In genomic region chr11:44665156-44665682, GRCm38 (mm10) we compare ENCODE assay signal across 8 mouse cellular contexts. TPM values are rescaled to one million over a fixed set of nuclear protein-coding genes. Genes with fewer than 3 reads are reported as not detected.
A peak's percentile ranks its signal among the peaks of the same experiment; 100 is the strongest.
DNase-seq lines count a peak whose midpoint lies in the region; ATAC-seq lines count a peak whose summit lies in the region.

No protein-coding gene starts in this region.

- H3K4me3 ChIP-seq in embryonic facial prominence, embryonic 10.5 days: peak overlapping the region; percentile 50
- H3K4me3 ChIP-seq in heart, embryonic 14.5 days (ENCODE audit: control insufficient read depth in 1 of 2, insufficient read depth in 1 of 2, low read depth in 1 of 2, low read length in 2 of 2): peak overlapping the region; percentile 30 to 33
- H3K4me3 ChIP-seq in kidney, embryonic 16.5 days (ENCODE audit: low read length): peak overlapping the region; percentile 38
- peak overlapping the region; percentile 15; the same call in 1 of the 2 replicates for H3K4me3 ChIP-seq in stomach, embryonic 14.5 days (ENCODE audit: low read depth, low read length)

- H3K36me3 ChIP-seq in embryonic facial prominence, embryonic 10.5 days (replicated peaks): no peaks in the 10 kb centered on the region
- H3K36me3 ChIP-seq in heart, embryonic 14.5 days (ENCODE audit: control insufficient read depth, insufficient read depth, low read length): no peaks in the 10 kb centered on the region
- no peaks in the 10 kb centered on the region for H3K36me3 ChIP-seq in kidney, embryonic 16.5 days (ENCODE audit: insufficient read depth, low read length)
- no peaks in the 10 kb centered on the region for H3K36me3 ChIP-seq in stomach, embryonic 14.5 days (ENCODE audit: control insufficient read depth, insufficient read depth, low read length)

- H3K4me2 ChIP-seq in heart, embryonic 14.5 days (ENCODE audit: low read length): peak overlapping the region; percentile 76
- peak overlapping the region; percentile 61 for H3K4me2 ChIP-seq in kidney, embryonic 16.5 days (replicated peaks; ENCODE audit: low read depth, low read length)
- peak overlapping the region; percentile 39 for H3K4me2 ChIP-seq in stomach, embryonic 14.5 days (replicated peaks; ENCODE audit: low read depth, low read length)

- H3K27ac ChIP-seq in embryonic facial prominence, embryonic 10.5 days (replicated peaks): peak overlapping the region; percentile 80
- peak overlapping the region; percentile 19 to 80 for H3K27ac ChIP-seq in heart, embryonic 14.5 days (replicated peaks in 1 of 2; ENCODE audit: control insufficient read depth in 1 of 2, insufficient read depth in 1 of 2, low read depth in 2 of 2, low read length in 2 of 2)
- H3K27ac ChIP-seq in kidney, embryonic 16.5 days (ENCODE audit: low read length): peak overlapping the region; percentile 83
- no peak overlapping the region for H3K27ac ChIP-seq in stomach, embryonic 14.5 days (ENCODE audit: low read length)

- peak; percentile 28 for DNase-seq in ovary, postnatal 36 days (ENCODE audit: low spot score)
- DNase-seq in ovary, adult 18-20 months (ENCODE audit: low spot score): no peak
- DNase-seq in embryonic facial prominence, embryonic 10.5 days (ENCODE audit: low spot score): peak; percentile 84
- peak; percentile 55 for DNase-seq in lung, postnatal 14 days
- no peak for DNase-seq in urinary bladder, adult 2 months (ENCODE audit: low spot score)

- peaks cover 49% of the 10 kb centered on the region for H3K27me3 ChIP-seq in embryonic facial prominence, embryonic 10.5 days (replicated peaks; ENCODE audit: low read depth, poor library complexity, severe bottlenecking)
- H3K27me3 ChIP-seq in heart, embryonic 14.5 days (ENCODE audit: control insufficient read depth, insufficient read depth, low read length): no peaks in the 10 kb centered on the region
- H3K27me3 ChIP-seq in kidney, embryonic 16.5 days (ENCODE audit: insufficient read depth, low read length): no peaks in the 10 kb centered on the region
- H3K27me3 ChIP-seq in stomach, embryonic 14.5 days (ENCODE audit: control insufficient read depth, insufficient read depth, low read length): no peaks in the 10 kb centered on the region

- under 1% methylated on average over 18 of the region's 18 CpGs for WGBS in embryonic facial prominence, embryonic 10.5 days
- 4% methylated on average over 18 of the region's 18 CpGs for WGBS in heart, embryonic 14.5 days
- 1% methylated on average over 18 of the region's 18 CpGs for WGBS in kidney, embryonic 16.5 days
- 13% methylated on average over 18 of the region's 18 CpGs for WGBS in stomach, embryonic 14.5 days

- peak; percentile 69 for ATAC-seq in heart, embryonic 14.5 days (ENCODE audit: insufficient number of reproducible peaks, insufficient read depth, low FRiP score, low read depth)
- peak; percentile 80 for ATAC-seq in kidney, embryonic 16.5 days (ENCODE audit: low FRiP score, low TSS enrichment)
- 0 out of 2 replicates have a peak, but pooled peaks have one; percentile 23 for ATAC-seq in stomach, embryonic 14.5 days (ENCODE audit: insufficient number of reproducible peaks, insufficient read depth, low FRiP score, low read depth)

- H3K9me3 ChIP-seq in embryonic facial prominence, embryonic 10.5 days: no peaks in the 10 kb centered on the region
- H3K9me3 ChIP-seq in heart, embryonic 14.5 days (ENCODE audit: control insufficient read depth, low read length): no peaks in the 10 kb centered on the region
- H3K9me3 ChIP-seq in kidney, embryonic 16.5 days (ENCODE audit: low read length): no peaks in the 10 kb centered on the region
- H3K9me3 ChIP-seq in stomach, embryonic 14.5 days (ENCODE audit: control insufficient read depth, low read depth, low read length): no peaks in the 10 kb centered on the region

- H3K4me1 ChIP-seq in embryonic facial prominence, embryonic 10.5 days: peaks cover 60% of the 10 kb centered on the region
- H3K4me1 ChIP-seq in heart, embryonic 14.5 days (ENCODE audit: control insufficient read depth in 2 of 2, insufficient read depth in 2 of 2, low read length in 2 of 2): peaks cover 4 to 11% of the 10 kb centered on the region in 2 experiments; a peak in 3 of 4 replicates
- H3K4me1 ChIP-seq in kidney, embryonic 16.5 days (ENCODE audit: insufficient read depth, low read length): peaks cover 18% of the 10 kb centered on the region
- peaks cover 6% of the 10 kb centered on the region; the same call in 1 of the 2 replicates for H3K4me1 ChIP-seq in stomach, embryonic 14.5 days (ENCODE audit: control insufficient read depth, insufficient read depth, low read length)

- H3K9ac ChIP-seq in heart, embryonic 14.5 days (ENCODE audit: low read length): peak overlapping the region; percentile 75
- H3K9ac ChIP-seq in kidney, embryonic 16.5 days (replicated peaks; ENCODE audit: low read length): peak overlapping the region; percentile 61
- H3K9ac ChIP-seq in stomach, embryonic 14.5 days (replicated peaks; ENCODE audit: low read depth, low read length): 0 out of 2 replicates have a peak overlapping the region, but pooled peaks have one; percentile 10

RNA-seq across cellular contexts. Expression of gene Ebf1, which starts 48.1 kb away (rescaled TPM):
- 38.5 and 41.9 TPM in 2 replicates for polyA plus RNA-seq in embryonic facial prominence, embryonic 10.5 days (2016; fragmentation: Nextera tagmentation; extraction: Ambion mirVana)
- 17.0 and 17.7 TPM in 2 replicates for polyA plus RNA-seq in heart, embryonic 14.5 days (2014; fragmentation: Nextera tagmentation; extraction: Ambion mirVana)
- polyA plus RNA-seq in kidney, embryonic 16.5 days (2015; fragmentation: Nextera tagmentation; extraction: Ambion mirVana): 24.1 and 26.2 TPM in 2 replicates
- 13.3 and 15.9 TPM in 2 replicates for polyA plus RNA-seq in stomach, embryonic 14.5 days (2014; fragmentation: Nextera tagmentation; extraction: Ambion mirVana)
- polyA plus RNA-seq in urinary bladder, adult 2 months (2012; rRNA removed): 9.6 and 10.6 TPM in 2 replicates

Comparison
In these comparisons a context has a peak if more than half of its experiments do, and no peak if none do; other contexts are left out.
1. DNase-seq: peak in ovary, postnatal 36 days (single experiment), embryonic facial prominence, embryonic 10.5 days (single experiment) and lung, postnatal 14 days (single experiment); none in ovary, adult 18-20 months (single experiment) and urinary bladder, adult 2 months (single experiment).
2. ATAC-seq: peak in every context shown above with its lines; median percentile 80 in kidney, embryonic 16.5 days; 69 in heart, embryonic 14.5 days; 23 in stomach, embryonic 14.5 days.
3. H3K9ac ChIP-seq: peak in every context shown above with its lines; median percentile 75 in heart, embryonic 14.5 days; 61 in kidney, embryonic 16.5 days; 10 in stomach, embryonic 14.5 days.
4. Peak in every context shown above with its lines, with median percentiles within 50 percentile points of each other: H3K4me3 ChIP-seq and H3K4me2 ChIP-seq.